Mouse (Mus musculus) cerebellum, adult 8-10 months (tissue): ENCODE measurements at regions not wholly inside any gene's neighbourhood (a gene's known extent, or its start where the extent isn't known, plus 50 kb on each side); places are given as distances from the start of the nearest gene placed in this dataset.

Source experiments
- DNase-seq: peaks from one replicate; pipeline ENCODE4 v3.0.0; 2022

GRCm38 (mm10) chr13:37149066-37149781 lies 99.2 kb upstream of the F13a1 start:
- no peak for DNase-seq

GRCm38 (mm10) chr13:37148627-37149026 lies 98.6 kb upstream of the F13a1 start:
- DNase-seq = no peak

GRCm38 (mm10) chr13:37147790-37148189 lies 97.7 kb upstream of the F13a1 start:
- no peak for DNase-seq

- no peak for DNase-seq
Measured at GRCm38 (mm10) chr13:37142812-37143211, 92.8 kb upstream of the F13a1 start.

GRCm38 (mm10) chr13:37135115-37135514 lies 85.1 kb upstream of the F13a1 start:
- DNase-seq = no peak

- DNase-seq = no peak
Measured at GRCm38 (mm10) chr13:37134518-37134917, 84.5 kb upstream of the F13a1 start.

- DNase-seq = no peak
Measured at GRCm38 (mm10) chr13:37130637-37131036, 80.6 kb upstream of the F13a1 start.

- no peak for DNase-seq
Measured at GRCm38 (mm10) chr13:37121602-37122001, 71.6 kb upstream of the F13a1 start.

- DNase-seq = no peak
Measured at GRCm38 (mm10) chr13:37120219-37120618, 70.2 kb upstream of the F13a1 start.

GRCm38 (mm10) chr13:37114324-37114723 lies 64.3 kb upstream of the F13a1 start:
- DNase-seq = no peak

GRCm38 (mm10) chr13:37111747-37112146 lies 61.7 kb upstream of the F13a1 start:
- DNase-seq = no peak

GRCm38 (mm10) chr13:37107721-37108120 lies 57.7 kb upstream of the F13a1 start:
- no peak for DNase-seq

GRCm38 (mm10) chr13:37106009-37106408 lies 56.0 kb upstream of the F13a1 start:
- DNase-seq = no peak

GRCm38 (mm10) chr13:37104410-37105294 lies 54.6 kb upstream of the F13a1 start:
- DNase-seq = no peak

GRCm38 (mm10) chr13:37103741-37104296 lies 53.8 kb upstream of the F13a1 start:
- DNase-seq = peak; percentile 9

- DNase-seq = no peak
Measured at GRCm38 (mm10) chr13:37101755-37102154, 51.7 kb upstream of the F13a1 start.
